Mouse (Mus musculus): ENCODE measurements around the gene Gna12.

DNA sequence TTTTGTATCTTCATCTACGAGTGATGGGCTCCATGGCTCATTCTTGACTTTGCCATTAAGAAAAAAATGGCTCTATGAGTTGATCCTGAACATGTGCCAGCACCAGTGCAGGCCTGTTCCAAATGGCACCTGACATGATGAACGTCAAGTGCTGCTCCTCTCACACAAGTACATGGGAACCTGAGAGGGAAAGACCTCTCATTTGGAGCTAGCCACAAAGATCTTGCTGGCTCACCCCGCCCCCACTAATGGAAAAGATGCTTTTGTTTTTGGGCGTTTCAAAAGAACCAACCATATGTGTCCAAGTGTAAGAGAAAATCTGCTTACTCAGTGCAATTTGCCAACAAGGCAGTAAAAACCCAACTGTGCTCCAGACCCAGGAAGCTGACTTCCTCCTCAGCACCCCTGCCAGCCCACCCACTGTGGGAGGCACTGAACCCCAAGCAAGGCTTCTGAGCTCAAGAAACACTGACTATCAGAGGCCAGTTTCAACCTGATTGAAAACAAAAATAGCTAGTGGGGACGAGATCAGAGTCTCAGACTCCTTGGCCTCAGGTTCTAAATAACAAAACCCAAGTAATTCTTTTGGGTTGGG, 11.7 kb downstream of the Gna12 start:
- TF ChIP-seq CTCF (conservative IDR thresholded peaks at IDR 0.05; ENCODE audit: low read length) (no peak), NANOG (IDR thresholded peaks at IDR 0.05; ENCODE audit: borderline replicate concordance, low read length) (no peak), POU5F1 (IDR thresholded peaks at IDR 0.05; ENCODE audit: borderline replicate concordance, low read length) (no peak)
